Mouse (Mus musculus) heart, embryonic 10.5 days (tissue): Measurements from ENCODE around the gene Gng8. TPM values are rescaled to one million over a fixed set of nuclear protein-coding genes. Genes with fewer than 3 reads are reported as not detected.

Source experiments
- DNase-seq: peaks from one replicate; pipeline ENCODE4 v3.0.0-alpha.2; 2017; ENCODE audit warnings: low spot score
- H3K27ac ChIP-seq: fragments of 300-500 bp; sonication (generic); 2 replicates; pipeline ENCODE4 v1.5.1; 2016; ENCODE audit warnings: mild to moderate bottlenecking
- H3K27me3 ChIP-seq: fragments of 300-500 bp; sonication (generic); 2 replicates; pipeline ENCODE4 v1.6.1; 2016; ENCODE audit warnings: mild to moderate bottlenecking; ENCODE audit not compliant: poor library complexity, insufficient read depth, severe bottlenecking
- H3K36me3 ChIP-seq: fragments of 300-500 bp; sonication (generic); 2 replicates; pipeline ENCODE4 v1.6.1; 2016; ENCODE audit warnings: mild to moderate bottlenecking, moderate library complexity
- H3K4me1 ChIP-seq: fragments of 300-500 bp; sonication (generic); 2 replicates; pipeline ENCODE4 v1.6.1; 2016; ENCODE audit warnings: mild to moderate bottlenecking
- H3K4me3 ChIP-seq: fragments of 300-500 bp; sonication (generic); 2 replicates; pipeline ENCODE4 v1.5.1; 2016; ENCODE audit warnings: mild to moderate bottlenecking, moderate library complexity
- H3K9me3 ChIP-seq: fragments of 300-500 bp; sonication (generic); 2 replicates; pipeline ENCODE4 v1.6.1; 2016; ENCODE audit warnings: mild to moderate bottlenecking, moderate library complexity
- WGBS: fragments of 180-500 bp; shearing (Covaris S2); methylation state at CpG from one replicate; pipeline ENCODE4 v1.1.7; 2016; 5-methylcytosine and 5-hydroxymethylcytosine counted together
- polyA plus RNA-seq: library from polyadenylated mRNA; unstranded; fragments of >200 nt; fragmentation: Nextera tagmentation; extraction: Ambion mirVana; gene quantifications from 2 replicates; pipeline ENCODE4 v1.2.1, GENCODE M21; 2016

Gng8 gene
- polyA plus RNA-seq, 1 experiment from 2014 or later: 6.3 TPM

DNA sequence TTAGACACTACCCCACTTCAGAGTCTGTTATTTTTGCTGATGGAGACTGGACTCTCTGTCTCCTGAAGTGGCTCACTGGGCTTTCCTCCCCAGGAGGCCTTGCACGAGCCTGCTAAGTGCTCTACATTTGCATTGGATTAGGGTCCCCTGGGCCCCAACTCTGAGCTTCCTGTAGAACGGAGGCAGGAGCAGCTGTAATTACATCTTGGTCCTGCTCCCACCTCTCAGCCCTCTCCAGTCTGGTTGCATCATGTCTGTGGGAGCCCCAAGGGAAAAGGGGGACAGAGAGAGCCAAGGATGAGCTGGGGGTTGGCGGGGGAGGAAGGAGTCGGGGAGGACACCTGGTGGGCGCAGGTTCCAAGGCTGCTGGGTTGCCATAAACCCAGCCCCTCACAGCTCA lies 8.9 kb downstream of the Gng8 start:
- 28% methylated on average over 5 of the region's 5 CpGs for WGBS
- Histone ChIP-seq H3K27ac (no peak overlapping the region), H3K4me1 (peaks cover 24% of the 10 kb centered on the region), H3K36me3 (no peaks in the 10 kb centered on the region), H3K27me3 (peaks cover 67% of the 10 kb centered on the region), H3K9me3 (no peaks in the 10 kb centered on the region), H3K4me3 (no peak overlapping the region)
- DNase-seq: no peak

DNA sequence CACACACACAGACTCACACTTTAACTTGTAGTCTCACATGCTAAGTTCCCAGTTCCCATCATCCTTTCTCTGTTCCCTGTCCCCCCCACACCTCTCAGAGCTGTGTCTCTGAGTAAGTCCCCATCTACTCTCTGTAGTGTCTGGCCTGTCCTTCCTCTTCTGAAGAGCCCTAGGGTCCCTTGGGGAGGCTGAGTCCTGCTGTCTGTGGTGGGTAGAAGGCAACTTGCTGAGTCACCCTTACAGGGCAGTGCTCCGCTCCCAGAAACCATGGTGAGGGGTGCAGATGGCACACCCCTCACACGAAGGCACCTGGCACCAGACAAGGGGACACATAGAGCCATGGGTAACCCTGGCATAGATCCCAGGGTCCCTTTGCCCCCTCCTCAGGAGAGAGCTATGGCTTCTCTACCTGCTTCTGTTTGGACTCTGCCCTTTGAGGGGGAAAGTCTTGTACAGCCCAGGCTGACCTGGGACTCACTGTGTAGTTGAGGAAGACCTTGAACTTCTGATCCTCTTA lies 11.9 kb downstream of the Gng8 start:
- WGBS: 67% methylated on average over 2 of the region's 2 CpGs
- no peak for DNase-seq
- H3K4me1 ChIP-seq: peaks cover 53% of the 10 kb centered on the region
- H3K36me3 ChIP-seq: no peaks in the 10 kb centered on the region
- H3K4me3 ChIP-seq: no peak overlapping the region
- peak overlapping the region; percentile 36 for H3K27ac ChIP-seq
- no peaks in the 10 kb centered on the region for H3K9me3 ChIP-seq
- H3K27me3 ChIP-seq: peaks cover 84% of the 10 kb centered on the region

DNA sequence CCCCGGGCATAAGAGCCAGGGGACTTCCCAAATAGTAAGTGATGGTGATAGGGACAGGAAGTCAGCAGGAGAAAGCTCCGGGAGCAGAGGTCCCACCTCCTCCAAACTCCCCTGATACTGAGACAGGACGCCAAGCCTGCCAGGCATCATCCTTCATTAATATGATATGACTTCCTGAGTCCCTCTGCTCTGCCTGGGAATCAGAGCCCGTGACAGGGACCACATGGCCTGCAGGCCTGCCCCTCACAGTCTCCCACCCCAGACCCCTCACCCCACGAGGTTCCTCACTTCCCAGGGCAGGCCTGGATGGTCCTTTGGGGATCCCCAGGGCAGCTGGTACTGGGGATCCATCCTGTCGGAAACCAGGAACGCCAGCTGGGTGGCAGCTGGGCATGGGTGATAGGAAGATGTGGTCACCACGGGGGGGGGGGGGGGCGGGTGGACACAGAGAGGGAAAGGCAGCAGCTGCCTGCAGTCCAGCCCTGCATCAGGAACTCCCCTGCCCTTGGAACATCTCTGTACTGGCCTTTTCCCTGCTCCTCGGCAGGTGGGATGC lies 12.6 kb downstream of the Gng8 start:
- Histone ChIP-seq H3K4me1 (peaks cover 60% of the 10 kb centered on the region), H3K27me3 (peaks cover 84% of the 10 kb centered on the region), H3K9me3 (no peaks in the 10 kb centered on the region), H3K36me3 (no peaks in the 10 kb centered on the region), H3K27ac (peak overlapping the region; percentile 22; the same call in 1 of the 2 replicates), H3K4me3 (no peak overlapping the region)
- no peak for DNase-seq
- WGBS: 40% methylated on average over 9 of the region's 10 CpGs

GRCm38 (mm10) chr7:16905491-16906021 lies 14.0 kb downstream of the Gng8 start:
- no peak overlapping the region for H3K27ac ChIP-seq
- H3K4me3 ChIP-seq: no peak overlapping the region
- H3K4me1 ChIP-seq: peaks cover 67% of the 10 kb centered on the region
- H3K27me3 ChIP-seq: peaks cover 84% of the 10 kb centered on the region
- no peaks in the 10 kb centered on the region for H3K36me3 ChIP-seq
- WGBS: 28% methylated on average over 9 of the region's 9 CpGs
- no peaks in the 10 kb centered on the region for H3K9me3 ChIP-seq
- DNase-seq: no peak

- Histone ChIP-seq H3K27me3 (peaks cover 81% of the 10 kb centered on the region), H3K9me3 (no peaks in the 10 kb centered on the region), H3K36me3 (no peaks in the 10 kb centered on the region), H3K27ac (0 out of 2 replicates have a peak within 1 kb of the TSS, but pooled peaks have one; percentile 17), H3K4me1 (peaks cover 65% of the 10 kb centered on the region), H3K4me3 (no peak within 1 kb of the TSS)
- WGBS: 13% methylated on average over 6 of the region's 6 CpGs
- no peak for DNase-seq
These were observed 14.7 kb downstream of the Gng8 start, which contains the start of gene Ptgir for GRCm38 (mm10) chr7:16906281-16906680. TSS of gene Ptgir (plus strand) at chr7:16906490.

DNA sequence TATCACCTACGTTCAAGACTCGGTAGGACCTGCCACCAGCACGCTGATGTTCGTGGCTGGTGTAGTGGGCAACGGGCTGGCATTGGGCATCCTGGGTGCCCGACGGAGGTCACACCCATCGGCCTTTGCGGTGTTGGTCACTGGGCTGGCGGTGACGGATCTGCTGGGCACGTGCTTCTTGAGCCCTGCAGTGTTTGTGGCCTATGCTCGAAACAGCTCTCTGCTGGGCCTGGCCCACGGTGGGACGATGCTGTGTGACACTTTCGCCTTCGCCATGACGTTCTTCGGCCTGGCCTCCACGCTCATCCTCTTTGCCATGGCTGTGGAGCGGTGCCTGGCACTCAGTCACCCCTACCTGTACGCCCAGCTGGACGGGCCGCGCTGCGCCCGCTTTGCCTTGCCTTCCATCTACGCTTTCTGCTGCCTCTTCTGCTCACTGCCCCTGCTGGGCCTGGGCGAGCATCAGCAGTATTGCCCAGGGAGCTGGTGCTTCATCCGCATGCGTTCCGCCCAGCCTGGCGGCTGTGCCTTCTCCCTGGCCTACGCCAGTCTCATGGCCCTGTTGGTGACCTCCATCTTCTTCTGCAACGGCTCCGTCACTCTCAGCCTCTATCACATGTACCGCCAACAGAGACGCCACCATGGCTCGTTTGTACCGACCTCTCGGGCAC lies 15.4 kb downstream of the Gng8 start:
- 88% methylated on average over 41 of the region's 41 CpGs for WGBS
- H3K36me3 ChIP-seq: no peaks in the 10 kb centered on the region
- H3K4me3 ChIP-seq: no peak overlapping the region
- H3K27ac ChIP-seq: 0 out of 2 replicates have a peak overlapping the region, but pooled peaks have one; percentile 17
- H3K27me3 ChIP-seq: peaks cover 78% of the 10 kb centered on the region
- DNase-seq: no peak
- no peaks in the 10 kb centered on the region for H3K9me3 ChIP-seq
- H3K4me1 ChIP-seq: peaks cover 60% of the 10 kb centered on the region

GRCm38 (mm10) chr7:16907842-16908241 lies 16.3 kb downstream of the Gng8 start:
- Histone ChIP-seq H3K4me1 (peaks cover 58% of the 10 kb centered on the region), H3K36me3 (no peaks in the 10 kb centered on the region), H3K4me3 (peak overlapping the region; percentile 25; the same call in 1 of the 2 replicates), H3K9me3 (no peaks in the 10 kb centered on the region), H3K27ac (peak overlapping the region; percentile 47; the same call in 1 of the 2 replicates), H3K27me3 (peaks cover 78% of the 10 kb centered on the region)
- WGBS: 17% methylated on average over 7 of the region's 7 CpGs
- no peak for DNase-seq

DNA sequence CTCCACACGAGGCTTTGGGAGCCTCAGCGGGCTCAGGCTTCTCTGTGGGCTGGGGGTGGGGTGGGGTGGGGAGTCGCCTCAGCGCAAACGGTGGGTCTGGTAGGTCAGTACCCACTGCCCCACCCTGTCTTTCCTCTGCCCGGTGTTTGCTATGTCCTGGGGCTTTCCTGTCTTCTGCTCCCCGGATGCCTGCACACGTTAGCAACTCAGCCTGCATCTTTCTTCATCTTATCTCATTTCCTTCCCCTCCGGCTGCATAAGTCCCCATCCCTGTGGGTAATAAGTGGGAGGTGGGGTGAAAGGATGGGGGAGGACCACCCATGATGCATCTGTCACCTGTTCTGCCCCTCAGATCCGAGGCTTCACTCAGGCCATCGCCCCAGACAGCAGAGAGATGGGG lies 16.8 kb downstream of the Gng8 start:
- no peak for DNase-seq
- H3K9me3 ChIP-seq: no peaks in the 10 kb centered on the region
- no peaks in the 10 kb centered on the region for H3K36me3 ChIP-seq
- peak overlapping the region; percentile 47; the same call in 1 of the 2 replicates for H3K27ac ChIP-seq
- peak overlapping the region; percentile 25 for H3K4me3 ChIP-seq
- 35% methylated on average over 11 of the region's 11 CpGs for WGBS
- peaks cover 58% of the 10 kb centered on the region for H3K4me1 ChIP-seq
- peaks cover 76% of the 10 kb centered on the region for H3K27me3 ChIP-seq

DNA sequence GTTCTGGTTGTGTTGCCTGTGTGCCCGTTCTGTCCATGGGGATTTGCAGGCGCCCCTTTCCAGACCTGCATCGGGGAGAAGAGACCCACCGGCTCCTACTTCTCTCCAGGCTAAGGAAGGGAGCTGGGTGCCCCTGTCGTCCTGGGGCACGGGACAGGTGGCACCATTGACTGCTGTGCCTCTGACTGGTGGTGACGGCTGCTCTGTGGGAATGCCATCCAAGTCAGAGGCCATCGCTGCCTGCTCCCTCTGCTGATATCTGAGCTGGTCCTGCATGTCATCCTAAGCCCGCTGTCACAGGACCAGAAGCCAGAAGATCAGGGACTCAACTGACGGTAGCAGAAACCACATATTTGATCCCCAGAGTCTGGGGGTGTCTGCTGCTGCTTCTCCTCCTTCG lies 17.3 kb downstream of the Gng8 start:
- WGBS: 46% methylated on average over 11 of the region's 11 CpGs
- Histone ChIP-seq H3K27me3 (peaks cover 71% of the 10 kb centered on the region), H3K4me3 (peak overlapping the region; percentile 25; the same call in 1 of the 2 replicates), H3K27ac (peak overlapping the region; percentile 47; the same call in 1 of the 2 replicates), H3K36me3 (no peaks in the 10 kb centered on the region), H3K4me1 (peaks cover 56% of the 10 kb centered on the region), H3K9me3 (no peaks in the 10 kb centered on the region)
- no peak for DNase-seq

GRCm38 (mm10) chr7:16909909-16910308 lies 18.3 kb downstream of the Gng8 start:
- H3K27me3 ChIP-seq: peaks cover 63% of the 10 kb centered on the region
- H3K4me1 ChIP-seq: peaks cover 49% of the 10 kb centered on the region
- H3K36me3 ChIP-seq: peaks cover 9% of the 10 kb centered on the region
- H3K9me3 ChIP-seq: no peaks in the 10 kb centered on the region
- WGBS: 41% methylated on average over 10 of the region's 10 CpGs
- no peak for DNase-seq
- no peak overlapping the region for H3K4me3 ChIP-seq
- no peak overlapping the region for H3K27ac ChIP-seq

- H3K9me3 ChIP-seq: no peaks in the 10 kb centered on the region
- DNase-seq: no peak
- peaks cover 28% of the 10 kb centered on the region for H3K36me3 ChIP-seq
- no peak overlapping the region for H3K4me3 ChIP-seq
- H3K27me3 ChIP-seq: peaks cover 47% of the 10 kb centered on the region
- 93% methylated on average over 3 of the region's 3 CpGs for WGBS
- no peak overlapping the region for H3K27ac ChIP-seq
- peaks cover 32% of the 10 kb centered on the region for H3K4me1 ChIP-seq
These were observed 20.3 kb downstream of the Gng8 start for GRCm38 (mm10) chr7:16911904-16912303.

- H3K9me3 ChIP-seq: no peaks in the 10 kb centered on the region
- peaks cover 32% of the 10 kb centered on the region for H3K36me3 ChIP-seq
- DNase-seq: no peak
- no peak overlapping the region for H3K4me3 ChIP-seq
- H3K27me3 ChIP-seq: peaks cover 43% of the 10 kb centered on the region
- no peak overlapping the region for H3K27ac ChIP-seq
- peaks cover 32% of the 10 kb centered on the region for H3K4me1 ChIP-seq
- WGBS: 82% methylated on average over 6 of the region's 6 CpGs
These were observed 20.8 kb downstream of the Gng8 start for GRCm38 (mm10) chr7:16912360-16912759.

- Histone ChIP-seq H3K36me3 (peaks cover 48% of the 10 kb centered on the region), H3K9me3 (no peaks in the 10 kb centered on the region)
These were observed 22.3 kb downstream of the Gng8 start for GRCm38 (mm10) chr7:16913806-16914452.

More at GRCm38 (mm10) chr7:16913806-16914452, 22.3 kb downstream of the Gng8 start:
- Histone ChIP-seq H3K27me3 (peaks cover 37% of the 10 kb centered on the region), H3K27ac (no peak overlapping the region), H3K4me3 (no peak overlapping the region), H3K4me1 (peaks cover 25% of the 10 kb centered on the region)
- WGBS: 35% methylated on average over 10 of the region's 10 CpGs
- no peak for DNase-seq
